Mouse (Mus musculus) kidney, adult 2 months (tissue): ENCODE data around the gene Rnaseh2a. TPM values are rescaled to one million over a fixed set of nuclear protein-coding genes. Genes with fewer than 3 reads are reported as not detected.

ENCODE experiments used
- DNase-seq: peaks from one replicate; pipeline ENCODE4 v3.0.0; 2021
- H3K27ac ChIP-seq: fragments of 200-500 bp; 2 replicates; pipeline ENCODE4 v1.5.1; 2012; ENCODE audit warnings: low read depth, low read length, control low read depth, inconsistent platforms; ENCODE audit not compliant: insufficient read depth
- H3K27me3 ChIP-seq: fragments of 200-500 bp; replicated peaks from 2 replicates; pipeline ENCODE4 v1.6.1; 2012; ENCODE audit warnings: mild to moderate bottlenecking, moderate library complexity, low read length, inconsistent platforms; ENCODE audit not compliant: control insufficient read depth, insufficient read depth
- H3K36me3 ChIP-seq: fragments of 200-500 bp; 2 replicates; pipeline ENCODE4 v1.6.1; 2012; ENCODE audit warnings: mild to moderate bottlenecking, moderate library complexity, low read length, inconsistent platforms; ENCODE audit not compliant: control insufficient read depth, insufficient read depth
- H3K4me1 ChIP-seq: fragments of 200-500 bp; 2 replicates; pipeline ENCODE4 v1.6.1; 2011; ENCODE audit warnings: low read length; ENCODE audit not compliant: control insufficient read depth, insufficient read depth
- H3K4me3 ChIP-seq: fragments of 200-500 bp; 2 replicates; pipeline ENCODE4 v1.5.1; 2011; ENCODE audit warnings: mild to moderate bottlenecking, low read depth, low read length, control low read depth; ENCODE audit not compliant: insufficient read depth
- CTCF ChIP-seq: fragments of 200-500 bp; conservative IDR thresholded peaks from 2 replicates; pipeline ENCODE4 v1.5.1; 2011; ENCODE audit warnings: low read depth, mild to moderate bottlenecking, control low read depth, low read length, moderate library complexity, mixed read lengths; ENCODE audit not compliant: insufficient read depth, insufficient read length
- POLR2A ChIP-seq: fragments of 200-500 bp; IDR thresholded peaks from one replicate; pipeline ENCODE4 v1.6.1; 2011; ENCODE audit warnings: low read depth, low read length, control low read depth
- WGBS: fragments of 180-500 bp; shearing (Covaris S2); methylation state at CpG from one replicate; pipeline ENCODE4 v1.1.7; 2018; 5-methylcytosine and 5-hydroxymethylcytosine counted together
- polyA plus RNA-seq: library from polyadenylated mRNA; depleted of rRNA; stranded (reverse); fragments of >200 nt; gene quantifications from 2 replicates; pipeline ENCODE4 v1.2.3, GENCODE M21; 2012

Gene Rnaseh2a
- polyA plus RNA-seq, 1 experiment = 34.4 TPM

- H3K27me3 ChIP-seq = no peaks in the 10 kb centered on the region
- WGBS = 15% methylated on average over 19 of the region's 19 CpGs
- no peak overlapping the region for H3K27ac ChIP-seq
- DNase-seq = peak; percentile 88
- H3K4me1 ChIP-seq = no peaks in the 10 kb centered on the region
- TF ChIP-seq POLR2A = no peak
- peak; percentile 97 for TF ChIP-seq CTCF
- H3K36me3 ChIP-seq = peaks cover 1% of the 10 kb centered on the region
- H3K4me3 ChIP-seq = no peak overlapping the region
Measured at GRCm38 (mm10) chr8:84997649-84998295, 28.2 kb upstream of the Rnaseh2a start.

GRCm38 (mm10) chr8:84996978-84997377, 27.4 kb upstream of the Rnaseh2a start:
- Histone ChIP-seq H3K4me1 (no peaks in the 10 kb centered on the region), H3K4me3 (no peak overlapping the region), H3K36me3 (peaks cover 1% of the 10 kb centered on the region; the same call in 1 of the 2 replicates), H3K27ac (no peak overlapping the region), H3K27me3 (no peaks in the 10 kb centered on the region)
- TF ChIP-seq POLR2A (no peak), CTCF (no peak)
- DNase-seq = no peak
- WGBS = 90% methylated on average over 5 of the region's 5 CpGs

DNA sequence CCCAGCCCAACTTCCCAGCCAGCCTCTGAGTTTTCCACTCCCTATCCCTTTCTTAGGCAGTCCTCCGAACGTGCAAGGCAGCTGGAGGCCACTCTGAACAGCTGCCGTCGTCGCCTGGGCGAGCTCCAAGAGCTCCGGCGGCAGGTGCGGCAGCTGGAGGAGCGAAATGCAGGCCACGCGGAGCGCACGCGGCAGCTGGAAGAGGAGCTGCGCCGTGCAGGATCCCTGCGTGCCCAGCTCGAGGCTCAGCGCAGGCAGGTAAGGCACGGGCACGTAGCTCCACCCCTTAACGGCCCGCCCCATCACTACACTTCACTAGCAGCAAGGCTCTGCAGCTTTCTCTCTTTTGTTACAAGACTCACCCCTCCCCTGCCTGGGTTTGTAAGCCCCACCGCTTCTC, 26.1 kb upstream of the Rnaseh2a start:
- no peaks in the 10 kb centered on the region for H3K27me3 ChIP-seq
- DNase-seq = no peak
- 64% methylated on average over 25 of the region's 25 CpGs for WGBS
- TF ChIP-seq POLR2A = no peak
- no peak for TF ChIP-seq CTCF
- no peaks in the 10 kb centered on the region; the same call in 1 of the 2 replicates for H3K4me1 ChIP-seq
- no peak overlapping the region for H3K27ac ChIP-seq
- no peaks in the 10 kb centered on the region for H3K36me3 ChIP-seq
- H3K4me3 ChIP-seq = no peak overlapping the region

DNA sequence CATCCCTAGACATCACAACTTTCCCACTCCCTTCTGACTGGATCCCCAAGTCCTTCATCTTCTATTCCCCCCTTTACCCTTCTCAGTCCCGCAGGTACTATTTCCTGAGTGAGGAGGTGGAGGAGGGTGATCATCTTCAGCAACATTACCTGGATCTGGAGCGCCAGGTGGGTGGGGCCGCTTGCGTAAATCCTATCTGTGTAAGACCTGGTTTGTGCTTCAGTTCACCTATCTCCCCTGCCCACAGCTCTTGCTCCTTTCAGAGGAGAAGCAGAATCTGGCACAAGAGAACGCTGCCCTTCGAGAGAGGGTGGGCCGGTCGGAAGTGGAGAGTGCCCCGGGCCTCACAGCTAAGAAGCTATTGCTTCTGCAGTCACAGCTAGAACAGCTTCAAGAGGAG, 24.8 kb upstream of the Rnaseh2a start:
- H3K27me3 ChIP-seq = no peaks in the 10 kb centered on the region
- 97% methylated on average over 9 of the region's 9 CpGs for WGBS
- TF ChIP-seq POLR2A = no peak
- TF ChIP-seq CTCF = no peak
- no peaks in the 10 kb centered on the region; the same call in 1 of the 2 replicates for H3K4me1 ChIP-seq
- no peaks in the 10 kb centered on the region for H3K36me3 ChIP-seq
- H3K4me3 ChIP-seq = no peak overlapping the region
- H3K27ac ChIP-seq = no peak overlapping the region
- no peak for DNase-seq

DNA sequence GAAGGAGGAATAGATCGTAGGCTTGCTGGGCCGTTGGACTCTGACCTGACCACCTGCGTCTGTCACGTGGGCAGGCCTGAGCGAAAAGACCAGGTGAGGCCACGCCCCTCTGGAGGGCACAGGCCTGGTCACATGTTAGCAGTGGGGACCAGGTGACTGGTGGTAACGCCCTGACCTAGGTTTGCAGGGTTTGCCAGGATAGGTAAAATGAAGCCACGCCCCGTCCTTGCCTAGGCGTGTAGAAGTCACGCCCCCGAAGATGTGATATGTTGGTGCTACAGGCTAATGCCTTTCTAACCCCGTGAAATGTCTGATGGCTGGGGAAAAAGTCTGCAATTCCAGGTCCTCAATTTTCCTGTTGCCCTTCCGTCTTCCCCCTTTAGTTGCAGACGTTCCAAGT, 21.3 kb upstream of the Rnaseh2a start:
- Histone ChIP-seq H3K27me3 (no peaks in the 10 kb centered on the region), H3K36me3 (no peaks in the 10 kb centered on the region), H3K27ac (peak overlapping the region; percentile 90), H3K4me1 (peaks cover 8% of the 10 kb centered on the region; the same call in 1 of the 2 replicates), H3K4me3 (peak overlapping the region; percentile 60)
- TF ChIP-seq CTCF (no peak), POLR2A (no peak)
- WGBS = 4% methylated on average over 15 of the region's 15 CpGs
- DNase-seq = peak; percentile 97

DNA sequence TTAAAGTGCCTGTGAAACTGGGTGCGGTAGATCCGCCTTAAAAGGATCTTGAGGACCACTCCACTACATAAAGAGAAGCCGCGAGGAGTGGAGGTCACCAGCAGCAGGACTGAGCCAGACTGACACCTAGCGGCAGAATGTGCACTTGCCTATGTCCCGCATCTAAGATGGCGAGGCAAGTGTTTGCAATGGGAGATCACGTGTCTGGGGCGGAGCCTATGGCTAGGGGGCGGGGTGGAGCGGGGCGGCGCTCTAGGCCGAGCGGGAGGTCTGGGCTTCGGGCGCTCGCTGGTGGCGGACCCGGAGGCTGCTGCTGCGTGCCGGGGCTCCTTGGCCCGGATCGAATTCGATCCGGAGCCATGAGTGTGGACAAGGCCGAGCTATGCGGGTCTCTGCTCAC, 20.8 kb upstream of the Rnaseh2a start, which contains the start of gene Hook2:
Hook2 (plus strand) TSS at position 255 of the 400 bp plus-strand sequence.
- peak; percentile 99 for DNase-seq
- H3K27me3 ChIP-seq = no peaks in the 10 kb centered on the region
- TF ChIP-seq CTCF = peak; percentile 98
- no peak for TF ChIP-seq POLR2A
- H3K36me3 ChIP-seq = no peaks in the 10 kb centered on the region
- peak within 1 kb of the TSS; percentile 60 for H3K4me3 ChIP-seq
- under 1% methylated on average over 28 of the region's 28 CpGs for WGBS
- H3K4me1 ChIP-seq = peaks cover 8% of the 10 kb centered on the region; the same call in 1 of the 2 replicates
- peak within 1 kb of the TSS; percentile 90 for H3K27ac ChIP-seq

GRCm38 (mm10) chr8:84989810-84990209, 20.2 kb upstream of the Rnaseh2a start:
- H3K27ac ChIP-seq = peak overlapping the region; percentile 63
- no peaks in the 10 kb centered on the region for H3K36me3 ChIP-seq
- H3K4me1 ChIP-seq = peaks cover 13% of the 10 kb centered on the region; the same call in 1 of the 2 replicates
- DNase-seq = peak; percentile 96
- H3K4me3 ChIP-seq = peak overlapping the region; percentile 50
- H3K27me3 ChIP-seq = no peaks in the 10 kb centered on the region
- 0% methylated on average over 15 of the region's 15 CpGs for WGBS
- TF ChIP-seq POLR2A (no peak), CTCF (peak; percentile 89)
